Mouse (Mus musculus) hindbrain, embryonic 15.5 days (tissue): Measurements from ENCODE around the gene Nap1l2. TPM values are rescaled to one million over a fixed set of nuclear protein-coding genes. Genes with fewer than 3 reads are reported as not detected.

Source experiments
- polyA plus RNA-seq: library from polyadenylated mRNA; unstranded; fragments of >200 nt; fragmentation: Nextera tagmentation; extraction: Ambion mirVana; gene quantifications from 2 replicates; pipeline ENCODE4 v1.2.1, GENCODE M21; 2015

Gene Nap1l2
- polyA plus RNA-seq, 1 experiment from 2014 or later, result 97.5 TPM

Other genes starting within 250 kb of the Nap1l2 start
- gene Cdx4, start 134.8 kb upstream of the Nap1l2 start, polyA plus RNA-seq, result not detected in 2 replicates
- gene Chic1, start 169.8 kb upstream of the Nap1l2 start, polyA plus RNA-seq, result 6.7 and 7.0 TPM in 2 replicates
- gene Tsx, start 227.8 kb upstream of the Nap1l2 start, polyA plus RNA-seq, result 0.26 and 0.34 TPM in 2 replicates
- not detected in 2 replicates for gene Gm26992, start 235.4 kb upstream of the Nap1l2 start, polyA plus RNA-seq